Mouse (Mus musculus) right cerebral cortex, postnatal 14 days (tissue): ENCODE measurements around the gene Ifna1.
"Not testable (repeated sequence)": the region's sequence is repeated elsewhere in the genome, so short reads cannot be mapped to it uniquely, and the experiment has no call there.

Experiments
- DNase-seq: peaks from one replicate; pipeline ENCODE4 v3.0.0; 2022

The Ifna1 gene

DNA sequence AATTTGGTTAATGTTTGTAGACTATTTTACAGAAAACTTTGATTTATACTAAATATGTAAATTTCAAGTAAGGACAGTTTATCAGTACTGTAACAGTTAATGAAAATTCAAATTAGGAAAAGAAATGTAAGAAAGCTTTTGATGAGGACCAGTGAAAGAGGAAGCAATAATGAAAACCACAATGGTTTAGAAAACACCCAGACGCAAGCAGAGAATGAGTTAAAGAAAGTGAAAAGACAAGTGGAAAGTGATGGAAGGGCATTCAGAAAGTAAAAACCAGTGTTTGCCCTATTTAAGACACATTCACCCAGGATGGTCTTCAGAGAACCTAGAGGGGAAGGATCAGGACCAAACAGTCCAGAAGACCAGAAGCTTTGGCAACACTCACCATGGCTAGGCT lies at the start of gene Ifna1:
Gene Ifna1, plus strand, starts transcription at position 390 of the 400 bp plus-strand sequence.
- DNase-seq = no peak

DNA sequence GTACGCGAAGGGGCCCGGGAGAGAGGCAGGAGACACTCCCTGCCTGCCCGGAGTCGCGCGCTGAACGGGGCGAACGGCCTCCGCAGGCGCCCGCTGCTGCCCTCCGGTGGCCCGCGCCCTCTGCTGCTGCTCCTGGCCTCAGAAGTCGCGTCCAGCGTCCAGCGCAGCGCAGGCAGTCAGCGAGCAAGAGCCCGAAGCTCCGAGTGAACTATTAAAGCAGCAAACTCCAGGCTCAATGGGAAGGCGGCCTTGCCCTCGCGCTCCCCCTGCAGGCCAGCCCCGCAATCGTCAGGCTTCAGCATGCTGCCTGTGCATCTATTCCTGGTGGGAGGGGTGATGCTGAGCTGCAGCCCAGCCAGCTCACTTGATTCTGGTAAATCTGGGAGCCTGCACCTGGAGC lies 46.9 kb upstream of the Ifna1 start, which contains the start of gene Gm13287:
Gene Gm13287, plus strand, starts transcription at position 301 of the 400 bp plus-strand sequence.
- DNase-seq = not testable (repeated sequence)

DNA sequence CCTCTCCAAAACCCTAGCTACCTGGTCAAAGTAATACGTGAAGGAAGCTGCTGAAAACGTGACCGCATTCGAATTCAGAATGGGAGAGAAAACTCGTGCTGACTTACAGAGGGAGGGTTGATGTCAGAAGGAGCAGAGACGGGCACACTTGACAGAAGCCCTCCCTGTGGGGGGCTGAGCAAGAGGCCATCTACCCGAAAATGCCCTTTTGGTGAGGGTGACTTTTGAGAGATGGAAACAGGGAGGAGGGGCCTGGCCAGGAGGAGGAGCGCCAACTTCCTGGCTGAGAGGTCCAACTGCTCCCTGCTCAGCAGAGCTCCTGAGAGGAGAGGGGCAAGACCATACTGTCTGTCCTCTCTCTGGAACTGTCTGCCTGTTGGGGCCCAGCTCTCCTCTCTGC lies 44.7 kb upstream of the Ifna1 start, which contains the start of gene Gm13288:
Gene Gm13288, plus strand, starts transcription at position 301 of the 400 bp plus-strand sequence.
- not testable (repeated sequence) for DNase-seq

- DNase-seq = not testable (repeated sequence)
Measured at GRCm38 (mm10) chr4:88805761-88806160, 44.1 kb upstream of the Ifna1 start.

- no peak for DNase-seq
Measured at GRCm38 (mm10) chr4:88815928-88816327, 34.0 kb upstream of the Ifna1 start, which contains the start of gene Ifna7. TSS of gene Ifna7 (plus strand) at chr4:88816228.

- no peak for DNase-seq
Measured at GRCm38 (mm10) chr4:88819659-88820058, 30.2 kb upstream of the Ifna1 start, which contains the start of gene Ifna11. TSS of gene Ifna11 (plus strand) at chr4:88819959.

- DNase-seq = no peak
Measured at GRCm38 (mm10) chr4:88822995-88823394, 26.9 kb upstream of the Ifna1 start.

GRCm38 (mm10) chr4:88827116-88827515 lies 22.8 kb upstream of the Ifna1 start, which contains the start of gene Ifna6:
TSS of gene Ifna6 (plus strand) at chr4:88827416.
- DNase-seq = not testable (repeated sequence)

GRCm38 (mm10) chr4:88830523-88830922 lies 19.4 kb upstream of the Ifna1 start:
- peak; percentile 28 for DNase-seq

- DNase-seq = not testable (repeated sequence)
Measured at GRCm38 (mm10) chr4:88835225-88835624, 14.7 kb upstream of the Ifna1 start, which contains the start of gene Ifna5. TSS of gene Ifna5 (plus strand) at chr4:88835525.

DNA sequence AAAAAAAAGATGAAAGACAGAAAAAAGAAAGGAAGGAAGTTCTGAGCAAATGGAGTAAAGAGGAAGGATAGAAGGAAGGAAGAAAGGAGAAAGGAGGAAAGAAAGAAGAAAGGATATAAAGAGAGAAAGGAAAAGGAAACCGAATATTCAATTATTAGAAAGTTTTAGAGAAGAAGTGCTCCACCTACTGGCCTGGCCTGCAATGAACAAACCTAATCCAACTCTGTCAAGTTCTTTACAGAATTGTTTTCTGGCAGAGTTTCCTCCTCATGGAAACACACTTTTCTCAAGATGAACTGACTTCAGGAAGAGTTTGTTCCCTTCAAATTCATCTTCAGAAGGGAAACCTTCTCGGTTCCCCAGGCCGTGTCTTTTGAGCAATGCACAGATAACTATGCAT lies 11.1 kb upstream of the Ifna1 start:
- no peak for DNase-seq

DNA sequence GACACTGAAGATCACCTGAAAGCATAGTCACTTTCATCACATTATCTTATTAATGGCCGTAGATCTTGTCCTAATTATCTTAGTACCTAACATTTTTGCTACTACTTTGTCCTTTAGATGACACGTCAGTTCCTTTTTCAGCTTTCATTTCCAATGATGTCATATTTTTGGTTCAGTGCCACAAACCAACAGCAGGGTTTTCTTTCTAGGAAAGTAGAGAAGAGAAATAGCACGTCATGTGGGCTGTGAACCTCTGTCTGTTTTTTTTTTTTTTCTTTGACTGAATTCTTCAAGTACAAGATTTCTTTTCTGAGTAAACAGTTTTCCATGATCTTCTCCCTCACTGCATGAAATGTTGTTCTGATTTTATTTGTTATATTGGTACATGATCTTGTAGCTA lies 9.8 kb upstream of the Ifna1 start:
- DNase-seq = no peak

GRCm38 (mm10) chr4:88841438-88841911 lies 8.4 kb upstream of the Ifna1 start, which contains the start of gene Ifna4:
TSS of gene Ifna4 (plus strand) at chr4:88841861.
- DNase-seq = no peak

DNA sequence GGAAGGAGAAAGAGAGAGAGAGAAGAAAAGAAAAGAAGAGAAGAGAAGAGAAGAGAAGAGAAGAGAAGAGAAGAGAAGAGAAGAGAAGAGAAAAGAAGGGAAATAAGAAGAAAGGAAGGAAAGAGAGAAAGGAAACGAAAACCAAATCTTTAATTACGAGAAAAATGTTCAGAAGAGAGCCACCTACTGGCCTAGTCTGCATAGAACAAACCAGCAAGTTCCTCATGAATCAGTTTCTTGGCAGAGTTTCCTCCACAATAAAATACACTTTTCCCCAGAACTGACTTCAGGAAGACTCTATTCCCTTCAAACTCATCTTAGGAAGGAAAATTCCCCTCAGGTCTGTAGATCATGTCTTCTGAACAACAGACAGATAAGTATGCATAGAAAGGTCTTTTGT lies 4.6 kb upstream of the Ifna1 start:
- DNase-seq = no peak

GRCm38 (mm10) chr4:88851026-88851763 lies 1.3 kb downstream of the Ifna1 start:
- no peak for DNase-seq

GRCm38 (mm10) chr4:88859214-88859613 lies 9.3 kb downstream of the Ifna1 start:
- DNase-seq = no peak

DNA sequence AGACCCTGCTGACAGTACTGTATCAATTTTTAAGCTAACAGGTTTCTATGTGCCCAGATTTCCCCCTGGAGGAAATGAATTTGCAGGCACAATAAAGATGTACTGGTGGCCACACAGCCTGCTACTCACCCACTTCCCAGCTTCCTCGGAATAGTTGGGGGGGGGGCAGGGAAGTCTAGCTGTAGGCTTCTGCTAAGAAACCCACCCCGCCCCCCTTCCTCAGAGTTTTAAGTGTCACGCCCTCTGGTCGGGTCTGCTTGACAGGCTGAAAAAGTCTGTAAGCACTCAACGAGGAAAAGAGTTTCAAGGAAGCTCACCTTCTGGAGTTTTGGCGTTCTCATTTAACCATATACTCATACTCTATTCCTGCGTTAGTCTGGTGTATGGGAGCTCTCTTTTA lies 13.4 kb downstream of the Ifna1 start:
- no peak for DNase-seq

- no peak for DNase-seq
Measured at GRCm38 (mm10) chr4:88864599-88864998, 14.7 kb downstream of the Ifna1 start.

- no peak for DNase-seq
Measured at GRCm38 (mm10) chr4:88865011-88865569, 15.2 kb downstream of the Ifna1 start.

DNA sequence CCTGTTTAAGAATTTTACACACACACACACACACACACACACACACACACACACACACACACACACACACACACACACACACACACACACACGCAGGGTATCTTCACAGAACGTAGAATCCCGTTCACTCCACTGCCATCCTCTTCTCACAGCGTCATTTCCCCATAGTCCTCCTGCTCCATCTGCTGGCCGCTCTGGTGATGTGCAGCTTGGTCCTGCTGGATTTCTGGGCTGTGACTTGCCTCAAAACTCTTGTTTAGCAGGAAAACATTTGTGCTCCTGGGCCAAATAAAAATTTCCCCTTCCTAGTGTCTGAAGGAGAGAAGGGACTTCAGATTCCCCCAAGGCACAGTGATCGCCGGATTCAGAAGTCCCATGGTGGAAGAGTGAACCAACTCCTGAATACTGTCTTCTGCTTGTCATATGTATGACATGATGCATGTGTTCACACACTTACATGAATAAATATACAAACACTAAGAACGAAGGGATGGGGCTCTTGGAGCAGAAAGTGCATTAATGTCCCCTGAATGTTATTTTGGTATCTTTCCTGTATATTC lies 17.6 kb downstream of the Ifna1 start:
- peak; percentile 75 for DNase-seq

GRCm38 (mm10) chr4:88867926-88868911 lies 18.3 kb downstream of the Ifna1 start:
- DNase-seq = peak; percentile 6

GRCm38 (mm10) chr4:88872691-88873090 lies 22.8 kb downstream of the Ifna1 start:
- DNase-seq = no peak
